Mouse (Mus musculus) lung, adult 2 months (tissue): ENCODE results near the gene Mei4. TPM values are rescaled to one million over a fixed set of nuclear protein-coding genes. Genes with fewer than 3 reads are reported as not detected.
A peak's percentile ranks its signal among the peaks of the same experiment; 100 is the strongest.

Experiments
- DNase-seq: peaks from one replicate; pipeline ENCODE4 v3.0.0; 2022
- H3K4me1 ChIP-seq: fragments of 200-500 bp; 2 replicates; pipeline ENCODE4 v1.6.1; 2011; ENCODE audit warnings: low read length; ENCODE audit not compliant: control insufficient read depth, insufficient read depth
- H3K4me3 ChIP-seq: fragments of 200-500 bp; replicated peaks from 2 replicates; pipeline ENCODE3; 2011; ENCODE audit warnings: low read depth, mild to moderate bottlenecking, control low read depth, low read length; ENCODE audit errors: extremely low read depth
- CTCF ChIP-seq: fragments of 200-500 bp; IDR thresholded peaks from 2 replicates; pipeline ENCODE4 v1.5.1; 2011; ENCODE audit warnings: mild to moderate bottlenecking, low read length, control low read depth; ENCODE audit not compliant: insufficient read depth
- POLR2A ChIP-seq: fragments of 200-500 bp; IDR thresholded peaks from 2 replicates; pipeline ENCODE4 v1.6.1; 2011; ENCODE audit warnings: low read depth, mild to moderate bottlenecking, control low read depth, low read length, borderline replicate concordance; ENCODE audit errors: extremely low read depth
- WGBS: fragments of 180-500 bp; shearing (Covaris S2); methylation state at CpG from one replicate; pipeline ENCODE4 v1.1.7; 2018; 5-methylcytosine and 5-hydroxymethylcytosine counted together
- polyA plus RNA-seq: library from polyadenylated mRNA; depleted of rRNA; stranded (reverse); fragments of >200 nt; gene quantifications from 2 replicates; pipeline ENCODE4 v1.2.3, GENCODE M21; 2012; rRNA removed

Mei4 gene
- polyA plus RNA-seq, result 0.06 and 0.11 TPM in 2 replicates

DNA sequence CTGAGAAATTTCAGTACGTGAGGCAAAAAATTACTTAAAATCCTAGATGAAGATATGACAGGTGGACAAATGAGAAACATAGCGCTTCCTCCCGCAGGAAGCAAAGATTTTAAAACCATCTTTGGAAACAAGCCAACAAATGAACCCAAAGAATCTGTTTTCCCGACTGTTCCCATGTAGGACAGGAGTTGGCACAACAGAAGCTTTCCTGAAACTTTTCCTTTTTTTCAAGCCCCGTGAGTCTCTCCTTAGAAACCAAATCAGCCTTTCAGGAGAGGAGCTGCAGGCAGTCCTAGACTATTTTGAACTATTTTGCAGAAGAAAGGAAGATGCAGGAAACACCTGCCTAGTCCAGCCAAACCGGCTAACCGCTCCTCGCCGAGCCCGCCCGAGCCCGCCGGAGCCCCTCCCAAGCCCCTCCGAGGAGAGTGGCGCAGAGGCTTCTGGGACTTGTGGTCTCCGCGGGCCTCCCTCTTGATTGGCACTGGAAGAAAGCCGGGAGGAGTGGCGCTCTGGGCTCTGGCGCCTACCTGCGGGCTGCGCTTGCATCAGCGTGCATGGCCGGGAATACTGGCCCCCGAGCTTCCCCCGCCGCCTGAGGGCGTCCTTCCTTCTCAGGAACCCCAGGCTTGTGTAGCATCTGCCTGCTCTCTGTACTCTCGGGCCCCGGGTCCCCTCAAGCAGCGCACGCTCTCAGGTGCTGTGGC, at the start of gene Mei4:
TSS of gene Mei4 (plus strand) at position 490 of the 707 bp plus-strand sequence.
- 1% methylated on average over 32 of the region's 32 CpGs for WGBS
- no peaks in the 10 kb centered on the region for H3K4me1 ChIP-seq
- no peak for TF ChIP-seq CTCF
- no peak for TF ChIP-seq POLR2A
- H3K4me3 ChIP-seq, result peak within 1 kb of the TSS; percentile 28
- peak; percentile 45 for DNase-seq

DNA sequence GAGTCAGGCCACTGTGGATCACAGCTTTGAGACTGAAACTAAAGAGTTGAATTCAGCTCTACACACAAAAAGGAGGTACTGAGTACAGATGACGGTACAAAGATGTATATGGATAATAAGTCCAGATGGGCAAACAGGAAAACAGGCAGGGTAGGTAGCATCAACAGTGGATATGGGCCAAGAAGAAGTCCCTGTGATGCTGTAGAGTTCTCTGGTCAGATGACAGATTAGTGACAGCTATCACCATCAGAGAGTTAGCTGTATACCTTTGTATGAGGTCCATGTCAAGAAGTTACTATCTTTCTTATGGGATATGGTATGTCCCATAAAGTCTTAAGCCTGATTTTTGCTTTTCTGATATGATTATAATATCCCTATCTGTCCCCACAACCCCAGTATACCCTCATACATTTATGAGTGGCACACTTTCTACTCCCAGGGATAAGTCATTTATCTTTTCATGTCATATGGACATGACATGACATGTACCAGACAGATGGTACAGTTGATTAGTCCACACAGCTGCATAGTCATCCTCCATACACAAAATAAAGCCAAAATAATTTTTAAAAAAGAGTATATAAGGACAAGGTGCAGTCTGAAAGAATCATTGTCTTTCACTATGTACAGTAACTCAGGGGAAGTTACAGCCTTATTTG, 43.6 kb upstream of the Mei4 start:
- H3K4me3 ChIP-seq, result no peak overlapping the region
- WGBS, result 83% methylated on average over 1 of the region's 1 CpGs
- H3K4me1 ChIP-seq, result no peaks in the 10 kb centered on the region
- TF ChIP-seq POLR2A (no peak), CTCF (no peak)
- DNase-seq, result no peak

DNA sequence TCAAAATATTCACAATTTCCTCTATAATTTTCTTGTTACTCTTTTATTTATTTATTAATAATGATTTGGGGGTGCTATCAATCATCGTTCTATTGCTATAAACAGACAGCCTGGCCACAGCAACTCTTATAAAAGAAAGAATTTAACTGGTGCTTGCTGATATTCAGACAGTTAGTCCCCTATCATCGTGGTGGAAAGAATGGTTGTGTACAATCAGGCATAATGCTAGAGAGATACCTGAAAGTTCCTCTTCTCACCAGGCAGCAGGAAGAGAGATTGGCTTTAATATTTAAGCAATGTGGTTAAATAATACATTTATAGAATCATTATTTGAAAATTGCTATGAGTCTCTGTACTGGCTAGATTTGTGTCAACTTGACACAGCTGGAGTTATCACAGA, 35.9 kb upstream of the Mei4 start:
- no peak for DNase-seq
- TF ChIP-seq POLR2A (no peak), CTCF (no peak)
- 69% methylated on average over 2 of the region's 2 CpGs for WGBS

DNA sequence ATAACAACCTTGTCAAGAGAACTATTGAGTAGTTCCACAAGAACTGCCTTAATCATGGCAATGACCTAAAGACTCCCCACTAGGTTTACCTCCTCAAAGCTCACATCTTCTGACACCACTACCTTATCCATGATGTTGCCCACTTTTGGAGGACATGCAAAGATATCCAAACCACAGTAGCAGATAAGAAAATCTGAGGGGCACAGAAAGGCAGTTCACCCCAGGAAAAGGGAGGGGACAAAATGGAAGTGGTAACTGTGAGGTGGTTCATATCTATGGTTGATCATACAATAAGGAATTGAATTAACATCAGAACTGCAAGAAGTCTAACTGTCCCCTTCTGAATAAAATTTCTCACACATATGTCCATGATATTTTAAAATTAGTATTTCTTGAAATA, 29.4 kb upstream of the Mei4 start:
- DNase-seq, result no peak
- H3K4me1 ChIP-seq, result no peaks in the 10 kb centered on the region
- H3K4me3 ChIP-seq, result no peak overlapping the region
- no peak for TF ChIP-seq CTCF
- TF ChIP-seq POLR2A, result no peak

More for the DNA sequence above, 35.9 kb upstream of the Mei4 start:
- no peaks in the 10 kb centered on the region for H3K4me1 ChIP-seq
- H3K4me3 ChIP-seq, result no peak overlapping the region

DNA sequence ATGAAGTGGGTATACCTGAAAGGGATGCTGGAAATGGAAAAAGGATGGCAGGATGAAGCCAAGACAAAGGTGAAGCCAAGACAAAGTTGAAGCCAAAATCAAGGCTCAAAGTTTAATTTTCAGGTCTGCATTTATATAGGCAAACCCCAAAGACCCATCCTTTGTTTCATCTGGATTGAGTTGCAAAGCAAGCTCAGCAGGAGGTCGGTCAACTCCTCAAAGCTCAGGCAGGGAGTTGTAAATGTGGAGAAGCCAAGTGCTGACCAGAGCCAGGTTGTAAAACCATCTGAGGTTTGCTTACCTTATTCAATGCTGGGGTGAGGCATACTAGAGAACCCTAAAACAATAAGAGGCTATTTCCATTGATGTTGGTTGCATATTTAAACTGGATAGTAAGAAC, 4.6 kb upstream of the Mei4 start:
- no peak for DNase-seq
- Histone ChIP-seq H3K4me3 (no peak overlapping the region), H3K4me1 (no peaks in the 10 kb centered on the region)
- no peak for TF ChIP-seq POLR2A
- no peak for TF ChIP-seq CTCF
- WGBS, result 24% methylated on average over 1 of the region's 1 CpGs

DNA sequence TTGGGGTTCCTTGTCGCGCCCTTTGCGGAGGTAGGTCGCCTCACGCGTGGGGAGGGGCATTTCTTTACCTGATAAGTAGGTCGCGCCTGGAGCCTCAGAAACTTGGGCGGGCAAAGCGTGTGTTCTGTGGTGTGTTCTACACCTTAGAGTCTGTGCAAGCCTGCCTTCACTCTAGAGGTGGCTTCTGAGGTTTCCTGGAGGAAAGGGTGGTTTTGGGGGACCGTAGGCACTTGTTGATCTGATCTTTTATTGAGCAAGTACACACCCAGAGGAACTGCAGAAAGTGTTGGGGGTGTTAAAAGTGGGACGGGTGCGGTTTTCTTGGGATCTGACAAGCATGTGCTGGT, 391 bp downstream of the Mei4 start:
- DNase-seq, result no peak
- H3K4me3 ChIP-seq, result peak overlapping the region; percentile 28
- H3K4me1 ChIP-seq, result no peaks in the 10 kb centered on the region
- WGBS, result 17% methylated on average over 13 of the region's 13 CpGs
- TF ChIP-seq POLR2A (no peak), CTCF (no peak)

DNA sequence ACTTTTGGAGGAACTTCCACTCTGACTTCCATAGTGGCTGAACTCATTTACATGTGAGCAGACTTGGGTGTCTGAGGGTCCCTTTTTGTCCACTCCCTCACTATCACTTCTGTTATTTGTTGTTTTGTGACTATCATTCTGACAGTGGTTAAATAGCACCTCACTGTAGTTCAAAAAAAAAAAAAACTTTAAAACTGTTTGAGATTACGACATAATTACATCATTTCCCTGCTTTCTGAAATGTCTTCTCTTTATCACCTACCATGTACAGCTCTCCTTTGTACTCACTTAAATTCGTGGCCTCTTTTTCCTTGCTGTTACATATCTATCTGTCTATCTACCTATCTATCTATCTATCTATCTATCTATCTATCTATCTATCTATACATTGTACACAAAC, 2.6 kb downstream of the Mei4 start:
- TF ChIP-seq POLR2A (no peak), CTCF (no peak)
- H3K4me3 ChIP-seq, result no peak overlapping the region
- DNase-seq, result no peak
- no peaks in the 10 kb centered on the region for H3K4me1 ChIP-seq
- WGBS, result 55% methylated on average over 2 of the region's 2 CpGs

DNA sequence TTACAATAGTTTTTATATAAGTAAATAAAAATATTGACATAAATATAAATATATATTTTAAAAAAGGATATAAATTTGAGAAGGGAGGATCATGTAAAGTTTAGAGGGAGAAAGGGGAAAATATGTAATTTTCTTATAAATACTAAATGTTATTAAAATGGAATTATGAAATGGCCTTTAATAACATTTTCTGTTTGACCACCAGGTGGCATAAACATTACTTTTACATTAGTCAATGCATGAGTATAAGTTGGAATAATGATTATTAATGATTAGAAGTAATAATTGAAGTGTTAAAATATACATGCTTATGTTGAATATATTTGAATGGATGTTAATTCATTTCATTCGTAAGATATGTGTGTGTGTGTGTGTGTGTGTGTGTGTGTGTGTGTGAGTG, 58.0 kb downstream of the Mei4 start:
- Histone ChIP-seq H3K4me3 (no peak overlapping the region), H3K4me1 (no peaks in the 10 kb centered on the region)
- TF ChIP-seq POLR2A, result no peak
- TF ChIP-seq CTCF, result no peak
- 65% methylated on average over 1 of the region's 1 CpGs for WGBS
- DNase-seq, result no peak

DNA sequence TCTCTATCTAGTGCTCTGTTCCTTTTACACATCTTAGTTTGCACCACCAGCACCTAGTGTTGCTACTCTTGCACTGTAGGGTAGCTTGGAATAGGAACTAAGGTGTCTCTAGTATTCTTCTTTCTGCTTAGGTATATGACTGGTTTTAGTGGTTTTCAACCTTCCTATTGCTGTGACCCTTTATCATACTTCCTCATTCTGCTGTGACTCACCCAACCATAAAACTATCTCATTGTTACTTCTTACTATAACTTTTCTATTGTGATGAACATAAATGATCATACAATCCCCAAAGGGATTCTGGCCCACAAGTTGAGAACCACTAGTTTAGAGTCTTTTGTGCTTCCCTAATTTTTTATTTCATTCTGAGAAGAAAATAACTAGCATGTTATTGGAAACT, 61.3 kb downstream of the Mei4 start:
- DNase-seq, result no peak
- no peak overlapping the region for H3K4me3 ChIP-seq

DNA sequence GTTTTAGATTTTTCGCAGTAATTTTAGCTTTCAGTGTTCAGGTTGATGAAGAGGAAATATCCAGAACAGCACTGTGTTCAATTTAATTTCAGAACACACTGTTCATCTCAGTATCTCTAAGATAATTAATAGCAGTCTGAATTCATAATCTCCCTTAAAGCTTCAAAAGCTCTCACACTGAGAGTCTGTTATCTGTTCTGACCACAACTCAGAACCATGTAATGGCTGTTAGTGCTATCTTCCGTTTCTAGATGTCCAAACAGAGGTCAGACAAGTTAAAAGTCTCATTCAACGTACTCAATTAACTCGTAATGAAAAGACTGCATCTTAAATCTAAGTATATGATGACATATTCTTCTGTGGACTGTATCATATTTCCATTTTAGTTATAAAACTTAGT, 77.1 kb downstream of the Mei4 start:
- Histone ChIP-seq H3K4me1 (no peaks in the 10 kb centered on the region), H3K4me3 (no peak overlapping the region)
- no peak for DNase-seq
- 68% methylated on average over 4 of the region's 4 CpGs for whole genome bisulfite sequencing
- no peak for TF ChIP-seq CTCF
- no peak for TF ChIP-seq POLR2A

More for the DNA sequence above, 61.3 kb downstream of the Mei4 start:
- no peak for TF ChIP-seq POLR2A
- no peak for TF ChIP-seq CTCF
- no peaks in the 10 kb centered on the region for H3K4me1 ChIP-seq
